Mouse (Mus musculus): ENCODE measurements around the gene Cyfip2. TPM values are rescaled to one million over a fixed set of nuclear protein-coding genes. Genes with fewer than 3 reads are reported as not detected.

Cyfip2 gene
- polyA plus RNA-seq, 1 experiment from 2014 or later: 4.0 TPM

- H3K36me3 ChIP-seq (replicated peaks): no peaks in the 10 kb centered on the region
- no peak for ATAC-seq (ENCODE audit: insufficient read depth)
- H3K4me3 ChIP-seq (replicated peaks): no peak overlapping the region
- H3K9ac ChIP-seq: no peak overlapping the region
- H3K27me3 ChIP-seq: no peaks in the 10 kb centered on the region
- H3K9me3 ChIP-seq (replicated peaks): no peaks in the 10 kb centered on the region
- H3K27ac ChIP-seq (replicated peaks): no peak overlapping the region
- H3K4me1 ChIP-seq (replicated peaks): no peaks in the 10 kb centered on the region
- 74% methylated on average over 4 of the region's 4 CpGs for WGBS (ENCODE audit: insufficient replicate concordance)
- no peak overlapping the region for H3K4me2 ChIP-seq
Measured at GRCm38 (mm10) chr11:46233966-46234365, 78.7 kb downstream of the Cyfip2 start.

DNA sequence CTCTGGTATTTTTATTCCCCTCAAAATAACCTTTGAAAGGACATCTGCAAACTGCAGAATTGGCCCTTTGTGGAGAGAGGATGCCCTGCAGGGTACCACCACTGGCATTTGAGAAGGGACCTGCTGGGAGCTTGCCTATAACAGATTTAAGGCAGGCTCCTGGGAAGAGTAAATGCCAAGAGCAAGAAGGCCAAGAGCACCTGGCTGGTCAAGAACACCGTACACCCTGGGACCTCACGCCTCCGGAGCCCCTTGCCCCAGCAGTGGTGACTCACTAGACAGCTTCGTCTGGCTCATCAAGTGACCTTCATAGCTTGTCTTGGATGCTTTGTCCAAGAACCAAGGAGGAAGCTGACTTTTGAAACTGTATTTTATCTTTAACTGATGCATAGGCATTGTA is 79.9 kb downstream of the Cyfip2 start:
- WGBS (ENCODE audit: insufficient replicate concordance): 82% methylated on average over 4 of the region's 4 CpGs
- no peak overlapping the region for H3K4me2 ChIP-seq
- no peak overlapping the region for H3K9ac ChIP-seq
- ATAC-seq (ENCODE audit: insufficient read depth): no peak
- H3K27me3 ChIP-seq: no peaks in the 10 kb centered on the region
- no peaks in the 10 kb centered on the region for H3K4me1 ChIP-seq (replicated peaks)
- no peak overlapping the region for H3K27ac ChIP-seq (replicated peaks)
- no peaks in the 10 kb centered on the region for H3K9me3 ChIP-seq (replicated peaks)
- no peaks in the 10 kb centered on the region for H3K36me3 ChIP-seq (replicated peaks)
- no peak overlapping the region for H3K4me3 ChIP-seq (replicated peaks)

GRCm38 (mm10) chr11:46230184-46230583 is 82.5 kb downstream of the Cyfip2 start:
- Histone ChIP-seq H3K4me1 (replicated peaks) (0 out of 2 replicates have a peak, but pooled peaks cover 6% of the 10 kb centered on the region), H3K4me2 (no peak overlapping the region), H3K27ac (replicated peaks) (no peak overlapping the region), H3K4me3 (replicated peaks) (no peak overlapping the region), H3K36me3 (replicated peaks) (no peaks in the 10 kb centered on the region), H3K27me3 (no peaks in the 10 kb centered on the region), H3K9ac (no peak overlapping the region), H3K9me3 (replicated peaks) (no peaks in the 10 kb centered on the region)
- WGBS (ENCODE audit: insufficient replicate concordance): 68% methylated on average over 6 of the region's 6 CpGs
- no peak for ATAC-seq (ENCODE audit: insufficient read depth)

DNA sequence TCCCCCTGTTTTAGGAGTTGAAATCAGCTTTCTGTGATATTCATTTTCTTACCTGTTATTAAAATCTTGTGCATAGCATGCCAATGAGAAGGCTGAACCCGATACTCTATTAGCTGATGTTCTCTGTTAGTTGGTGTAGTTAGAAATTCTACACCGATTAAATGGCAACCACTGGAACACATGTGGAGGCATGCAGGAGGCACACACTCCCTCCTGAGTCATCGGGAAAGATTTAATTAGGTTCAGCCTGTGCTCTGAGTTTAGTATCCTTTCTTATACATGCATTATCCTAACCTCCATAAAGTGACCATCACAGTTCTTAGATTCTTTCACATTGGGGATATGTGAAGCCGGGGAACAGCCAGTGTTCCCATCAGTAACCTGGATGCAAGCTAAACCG is 87.3 kb downstream of the Cyfip2 start:
- ATAC-seq (ENCODE audit: insufficient read depth): no peak
- Histone ChIP-seq H3K36me3 (replicated peaks) (no peaks in the 10 kb centered on the region), H3K4me1 (replicated peaks) (0 out of 2 replicates have a peak, but pooled peaks cover 6% of the 10 kb centered on the region), H3K9me3 (replicated peaks) (no peaks in the 10 kb centered on the region), H3K27ac (replicated peaks) (no peak overlapping the region), H3K4me3 (replicated peaks) (no peak overlapping the region), H3K27me3 (no peaks in the 10 kb centered on the region), H3K9ac (no peak overlapping the region), H3K4me2 (no peak overlapping the region)
- WGBS (ENCODE audit: insufficient replicate concordance): 68% methylated on average over 5 of the region's 5 CpGs

- Histone ChIP-seq H3K4me3 (replicated peaks) (no peak overlapping the region), H3K36me3 (replicated peaks) (no peaks in the 10 kb centered on the region), H3K27ac (replicated peaks) (no peak overlapping the region), H3K4me2 (no peak overlapping the region), H3K9me3 (replicated peaks) (no peaks in the 10 kb centered on the region), H3K4me1 (replicated peaks) (0 out of 2 replicates have a peak, but pooled peaks cover 6% of the 10 kb centered on the region), H3K27me3 (no peaks in the 10 kb centered on the region), H3K9ac (no peak overlapping the region)
- WGBS (ENCODE audit: insufficient replicate concordance): 76% methylated on average over 2 of the region's 2 CpGs
- no peak for ATAC-seq (ENCODE audit: insufficient read depth)
Measured at GRCm38 (mm10) chr11:46223575-46223974, 89.1 kb downstream of the Cyfip2 start.

GRCm38 (mm10) chr11:46220211-46220610 is 92.4 kb downstream of the Cyfip2 start:
- no peaks in the 10 kb centered on the region for H3K9me3 ChIP-seq (replicated peaks)
- no peaks in the 10 kb centered on the region for H3K4me1 ChIP-seq (replicated peaks)
- H3K36me3 ChIP-seq (replicated peaks): no peaks in the 10 kb centered on the region
- ATAC-seq (ENCODE audit: insufficient read depth): no peak
- no peak overlapping the region for H3K4me3 ChIP-seq (replicated peaks)
- H3K27ac ChIP-seq (replicated peaks): no peak overlapping the region
- H3K27me3 ChIP-seq: no peaks in the 10 kb centered on the region
- H3K4me2 ChIP-seq: no peak overlapping the region
- no peak overlapping the region for H3K9ac ChIP-seq
- 66% methylated on average over 2 of the region's 2 CpGs for WGBS (ENCODE audit: insufficient replicate concordance)

DNA sequence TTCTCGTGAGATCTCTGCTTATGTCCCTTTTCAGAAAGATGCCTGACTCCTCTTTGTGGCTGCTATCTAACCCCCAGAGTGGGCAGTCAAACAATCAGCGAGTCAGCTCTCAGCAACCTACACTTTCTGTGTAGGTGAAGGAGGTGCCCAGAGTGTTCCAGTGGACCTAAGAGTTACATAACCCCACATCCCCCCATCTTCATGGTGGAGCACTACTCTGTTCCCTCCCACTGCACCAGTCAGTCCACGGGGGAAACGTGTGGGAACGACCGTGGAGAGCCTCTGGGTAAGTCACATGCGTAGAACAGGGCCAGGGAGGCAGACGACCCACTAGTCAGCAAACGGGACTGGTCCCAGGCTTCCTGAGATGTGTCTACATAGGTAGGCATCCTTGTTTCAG is 93.3 kb downstream of the Cyfip2 start:
- H3K36me3 ChIP-seq (replicated peaks): no peaks in the 10 kb centered on the region
- H3K4me2 ChIP-seq: no peak overlapping the region
- no peak overlapping the region for H3K9ac ChIP-seq
- H3K4me3 ChIP-seq (replicated peaks): no peak overlapping the region
- H3K4me1 ChIP-seq (replicated peaks): peaks cover 7% of the 10 kb centered on the region; the same call in 1 of the 2 replicates
- no peak overlapping the region for H3K27ac ChIP-seq (replicated peaks)
- 71% methylated on average over 9 of the region's 9 CpGs for WGBS (ENCODE audit: insufficient replicate concordance)
- ATAC-seq (ENCODE audit: insufficient read depth): no peak
- H3K9me3 ChIP-seq (replicated peaks): no peaks in the 10 kb centered on the region
- no peaks in the 10 kb centered on the region for H3K27me3 ChIP-seq

- no peak overlapping the region for H3K9ac ChIP-seq
- H3K36me3 ChIP-seq (replicated peaks): no peaks in the 10 kb centered on the region
- H3K4me3 ChIP-seq (replicated peaks): no peak overlapping the region
- H3K9me3 ChIP-seq (replicated peaks): no peaks in the 10 kb centered on the region
- no peak for ATAC-seq (ENCODE audit: insufficient read depth)
- no peaks in the 10 kb centered on the region for H3K27me3 ChIP-seq
- H3K4me2 ChIP-seq: no peak overlapping the region
- WGBS (ENCODE audit: insufficient replicate concordance): 55% methylated on average over 5 of the region's 5 CpGs
- no peak overlapping the region for H3K27ac ChIP-seq (replicated peaks)
- peaks cover 9% of the 10 kb centered on the region; the same call in 1 of the 2 replicates for H3K4me1 ChIP-seq (replicated peaks)
Measured at GRCm38 (mm10) chr11:46218584-46218983, 94.1 kb downstream of the Cyfip2 start.

DNA sequence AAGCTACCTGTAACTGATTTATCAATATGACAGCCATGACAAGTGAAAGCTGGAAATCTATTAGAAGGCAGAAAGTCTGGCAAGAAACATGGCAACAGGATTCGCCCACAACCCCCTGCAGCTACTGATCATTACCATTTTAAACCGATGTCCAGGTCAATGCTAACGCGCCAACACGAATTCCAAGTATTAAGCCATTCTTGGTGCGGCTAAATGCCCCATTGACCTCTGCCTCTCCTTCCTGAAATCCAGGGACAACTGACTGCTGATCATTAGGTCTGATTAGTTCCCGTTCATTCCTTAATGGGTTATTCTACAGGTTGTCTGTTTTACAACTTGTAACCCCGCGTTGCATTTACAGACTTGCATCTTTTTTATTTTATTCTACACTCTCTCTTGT is 95.0 kb downstream of the Cyfip2 start:
- Histone ChIP-seq H3K4me1 (replicated peaks) (peaks cover 9% of the 10 kb centered on the region; the same call in 1 of the 2 replicates), H3K27ac (replicated peaks) (no peak overlapping the region), H3K4me3 (replicated peaks) (no peak overlapping the region), H3K36me3 (replicated peaks) (no peaks in the 10 kb centered on the region), H3K9ac (no peak overlapping the region), H3K9me3 (replicated peaks) (no peaks in the 10 kb centered on the region), H3K4me2 (no peak overlapping the region), H3K27me3 (no peaks in the 10 kb centered on the region)
- WGBS (ENCODE audit: insufficient replicate concordance): 80% methylated on average over 9 of the region's 9 CpGs
- ATAC-seq (ENCODE audit: insufficient read depth): no peak

- H3K4me2 ChIP-seq: no peak overlapping the region
- ATAC-seq (ENCODE audit: insufficient read depth): no peak
- H3K4me3 ChIP-seq (replicated peaks): no peak overlapping the region
- H3K9ac ChIP-seq: no peak overlapping the region
- H3K36me3 ChIP-seq (replicated peaks): no peaks in the 10 kb centered on the region
- H3K4me1 ChIP-seq (replicated peaks): peaks cover 9% of the 10 kb centered on the region; the same call in 1 of the 2 replicates
- no peaks in the 10 kb centered on the region for H3K27me3 ChIP-seq
- H3K9me3 ChIP-seq (replicated peaks): no peaks in the 10 kb centered on the region
- WGBS (ENCODE audit: insufficient replicate concordance): 54% methylated on average over 7 of the region's 7 CpGs
- H3K27ac ChIP-seq (replicated peaks): no peak overlapping the region
Measured at GRCm38 (mm10) chr11:46216669-46217068, 96.0 kb downstream of the Cyfip2 start.

- Histone ChIP-seq H3K27ac (replicated peaks) (no peak overlapping the region), H3K4me2 (no peak overlapping the region), H3K9me3 (replicated peaks) (no peaks in the 10 kb centered on the region), H3K27me3 (no peaks in the 10 kb centered on the region), H3K4me3 (replicated peaks) (no peak overlapping the region), H3K4me1 (replicated peaks) (peaks cover 9% of the 10 kb centered on the region; the same call in 1 of the 2 replicates), H3K36me3 (replicated peaks) (no peaks in the 10 kb centered on the region), H3K9ac (no peak overlapping the region)
- peak; percentile 34; the same call in 1 of the 2 replicates for ATAC-seq (ENCODE audit: insufficient read depth)
- 20% methylated on average over 3 of the region's 3 CpGs for WGBS (ENCODE audit: insufficient replicate concordance)
Measured at GRCm38 (mm10) chr11:46215354-46215753, 97.3 kb downstream of the Cyfip2 start.
